Mouse (Mus musculus): ENCODE data around the gene Ift20. TPM values are rescaled to one million over a fixed set of nuclear protein-coding genes. Genes with fewer than 3 reads are reported as not detected.
"Not testable (repeated sequence)": the region's sequence is repeated elsewhere in the genome, so short reads cannot be mapped to it uniquely, and the experiment has no call there.

Ift20 gene
- polyA plus RNA-seq, 1 experiment = 98.4 TPM

- DNase-seq (ENCODE audit: low read depth) = no peak
Observed at GRCm38 (mm10) chr11:78522481-78522997, 13.6 kb upstream of the Ift20 start.

- DNase-seq (ENCODE audit: low read depth) = no peak
Observed at GRCm38 (mm10) chr11:78523241-78523955, 12.8 kb upstream of the Ift20 start.

- no peak for DNase-seq (ENCODE audit: low read depth)
Observed at GRCm38 (mm10) chr11:78524838-78525237, 11.3 kb upstream of the Ift20 start.

GRCm38 (mm10) chr11:78528714-78529113 is 7.4 kb upstream of the Ift20 start:
- DNase-seq (ENCODE audit: low read depth) = no peak

- no peak for DNase-seq (ENCODE audit: low read depth)
Observed at GRCm38 (mm10) chr11:78530001-78530400, 6.2 kb upstream of the Ift20 start.

- no peak for DNase-seq (ENCODE audit: low read depth)
Observed at GRCm38 (mm10) chr11:78531046-78531445, 5.1 kb upstream of the Ift20 start.

GRCm38 (mm10) chr11:78531515-78531914 is 4.6 kb upstream of the Ift20 start:
- not testable (repeated sequence) for DNase-seq (ENCODE audit: low read depth)

- DNase-seq (ENCODE audit: low read depth) = no peak
Observed at GRCm38 (mm10) chr11:78534516-78534915, 1.6 kb upstream of the Ift20 start.

GRCm38 (mm10) chr11:78535376-78536079 is 633 bp upstream of the Ift20 start:
- no peak for DNase-seq (ENCODE audit: low read depth)

GRCm38 (mm10) chr11:78536690-78537084 is 526 bp downstream of the Ift20 start:
- DNase-seq (ENCODE audit: low read depth) = no peak

GRCm38 (mm10) chr11:78540358-78540757 is 4.2 kb downstream of the Ift20 start:
- no peak for DNase-seq (ENCODE audit: low read depth)

- DNase-seq (ENCODE audit: low read depth) = no peak
Observed at GRCm38 (mm10) chr11:78544449-78545111, 8.4 kb downstream of the Ift20 start.

- no peak for DNase-seq (ENCODE audit: low read depth)
Observed at GRCm38 (mm10) chr11:78545181-78545580, 9.0 kb downstream of the Ift20 start.

GRCm38 (mm10) chr11:78547718-78548460 is 11.7 kb downstream of the Ift20 start:
- no peak for DNase-seq (ENCODE audit: low read depth)

- no peak for DNase-seq (ENCODE audit: low read depth)
Observed at GRCm38 (mm10) chr11:78549491-78549987, 13.4 kb downstream of the Ift20 start.

- no peak for DNase-seq (ENCODE audit: low read depth)
Observed at GRCm38 (mm10) chr11:78550168-78551058, 14.3 kb downstream of the Ift20 start, which contains the start of gene Tmem97. Gene Tmem97, minus strand, starts transcription at chr11:78550777.

- DNase-seq (ENCODE audit: low read depth) = no peak
Observed at GRCm38 (mm10) chr11:78551059-78551398, 14.9 kb downstream of the Ift20 start.

GRCm38 (mm10) chr11:78555623-78556022 is 19.5 kb downstream of the Ift20 start:
- no peak for DNase-seq (ENCODE audit: low read depth)

- DNase-seq (ENCODE audit: low read depth) = no peak
Observed at GRCm38 (mm10) chr11:78556070-78556469, 19.9 kb downstream of the Ift20 start.

- DNase-seq (ENCODE audit: low read depth) = no peak
Observed at GRCm38 (mm10) chr11:78557241-78557640, 21.1 kb downstream of the Ift20 start.

GRCm38 (mm10) chr11:78560447-78560846 is 24.3 kb downstream of the Ift20 start:
- DNase-seq (ENCODE audit: low read depth) = no peak
